Mouse (Mus musculus): Measurements from ENCODE around the gene Prx. TPM values are rescaled to one million over a fixed set of nuclear protein-coding genes. Genes with fewer than 3 reads are reported as not detected.

Gene Prx
- polyA plus RNA-seq, 1 experiment from 2014 or later, result 1.1 TPM

- Histone ChIP-seq H3K9ac (replicated peaks; ENCODE audit: low read depth, low read length) (no peak overlapping the region), H3K27ac (ENCODE audit: low read length) (no peak overlapping the region), H3K4me3 (replicated peaks; ENCODE audit: low read length) (peak overlapping the region; percentile 77; the same call in 1 of the 2 replicates), H3K36me3 (ENCODE audit: control insufficient read depth, insufficient read depth) (no peaks in the 10 kb centered on the region), H3K9me3 (ENCODE audit: control insufficient read depth, low read length) (no peaks in the 10 kb centered on the region), H3K4me1 (replicated peaks; ENCODE audit: control insufficient read depth, insufficient read depth, low read length) (peaks cover 18% of the 10 kb centered on the region), H3K27me3 (replicated peaks; ENCODE audit: control insufficient read depth, insufficient read depth, low read length) (no peaks in the 10 kb centered on the region), H3K4me2 (ENCODE audit: low read length) (peak overlapping the region; percentile 78)
- WGBS, result 53% methylated on average over 5 of the region's 5 CpGs
- ATAC-seq, result no peak
Measured at GRCm38 (mm10) chr7:27552070-27552469, 52.9 kb downstream of the Prx start.

- WGBS, result 0% methylated on average over 41 of the region's 41 CpGs
Measured at GRCm38 (mm10) chr7:27552931-27553513, 53.9 kb downstream of the Prx start, which contains the start of the genes Pld3 and 2310022A10Rik. Gene Pld3, minus strand, starts transcription at chr7:27553218. Gene 2310022A10Rik, plus strand, starts transcription at chr7:27553233.

GRCm38 (mm10) chr7:27560291-27560887, 61.3 kb downstream of the Prx start:
- peaks cover 20% of the 10 kb centered on the region for H3K36me3 ChIP-seq (ENCODE audit: control insufficient read depth, insufficient read depth)
- H3K4me3 ChIP-seq (replicated peaks; ENCODE audit: low read length), result no peak overlapping the region
- H3K27ac ChIP-seq (ENCODE audit: low read length), result no peak overlapping the region
- no peak for ATAC-seq
- 82% methylated on average over 8 of the region's 8 CpGs for WGBS
- H3K9me3 ChIP-seq (ENCODE audit: control insufficient read depth, low read length), result no peaks in the 10 kb centered on the region
- H3K4me1 ChIP-seq (replicated peaks; ENCODE audit: control insufficient read depth, insufficient read depth, low read length), result no peaks in the 10 kb centered on the region
- no peak overlapping the region for H3K9ac ChIP-seq (replicated peaks; ENCODE audit: low read depth, low read length)
- H3K27me3 ChIP-seq (replicated peaks; ENCODE audit: control insufficient read depth, insufficient read depth, low read length), result no peaks in the 10 kb centered on the region
- no peak overlapping the region for H3K4me2 ChIP-seq (ENCODE audit: low read length)

More at GRCm38 (mm10) chr7:27552931-27553513, 53.9 kb downstream of the Prx start, which contains the start of the genes Pld3 and 2310022A10Rik:
- Histone ChIP-seq H3K4me3 (replicated peaks; ENCODE audit: low read length) (peak within 1 kb of the TSS; percentile 77), H3K9me3 (ENCODE audit: control insufficient read depth, low read length) (no peaks in the 10 kb centered on the region), H3K27me3 (replicated peaks; ENCODE audit: control insufficient read depth, insufficient read depth, low read length) (no peaks in the 10 kb centered on the region), H3K36me3 (ENCODE audit: control insufficient read depth, insufficient read depth) (no peaks in the 10 kb centered on the region), H3K27ac (ENCODE audit: low read length) (peak within 1 kb of the TSS; percentile 46), H3K9ac (replicated peaks; ENCODE audit: low read depth, low read length) (peak within 1 kb of the TSS; percentile 76), H3K4me1 (replicated peaks; ENCODE audit: control insufficient read depth, insufficient read depth, low read length) (peaks cover 18% of the 10 kb centered on the region), H3K4me2 (ENCODE audit: low read length) (peak within 1 kb of the TSS; percentile 78)
- peak; percentile 100 for ATAC-seq

- ATAC-seq, result no peak
- no peak overlapping the region for H3K4me2 ChIP-seq (ENCODE audit: low read length)
- H3K27ac ChIP-seq (ENCODE audit: low read length), result no peak overlapping the region
- WGBS, result 77% methylated on average over 1 of the region's 1 CpGs
- no peak overlapping the region for H3K4me3 ChIP-seq (replicated peaks; ENCODE audit: low read length)
- no peaks in the 10 kb centered on the region for H3K4me1 ChIP-seq (replicated peaks; ENCODE audit: control insufficient read depth, insufficient read depth, low read length)
- H3K27me3 ChIP-seq (replicated peaks; ENCODE audit: control insufficient read depth, insufficient read depth, low read length), result no peaks in the 10 kb centered on the region
- H3K36me3 ChIP-seq (ENCODE audit: control insufficient read depth, insufficient read depth), result peaks cover 22% of the 10 kb centered on the region
- no peak overlapping the region for H3K9ac ChIP-seq (replicated peaks; ENCODE audit: low read depth, low read length)
- H3K9me3 ChIP-seq (ENCODE audit: control insufficient read depth, low read length), result no peaks in the 10 kb centered on the region
Measured at GRCm38 (mm10) chr7:27560978-27561377, 61.9 kb downstream of the Prx start.

Other genes starting within 250 kb of the Prx start
- gene Numbl, start 240.9 kb upstream of the Prx start, polyA plus RNA-seq (2015; fragmentation: Nextera tagmentation; extraction: Ambion mirVana), result 42.2 and 43.3 TPM in 2 replicates
- gene Ltbp4, start 161.6 kb upstream of the Prx start, polyA plus RNA-seq (2015; fragmentation: Nextera tagmentation; extraction: Ambion mirVana), result 13.3 and 18.2 TPM in 2 replicates
- gene Shkbp1, start 143.3 kb upstream of the Prx start, polyA plus RNA-seq (2015; fragmentation: Nextera tagmentation; extraction: Ambion mirVana), result 88.1 and 95.5 TPM in 2 replicates
- not detected in 2 replicates for gene Gm20479, start 141.9 kb upstream of the Prx start, polyA plus RNA-seq (2015; fragmentation: Nextera tagmentation; extraction: Ambion mirVana)
- 2.3 and 2.5 TPM in 2 replicates for gene Sptbn4, start 51.6 kb upstream of the Prx start, polyA plus RNA-seq (2015; fragmentation: Nextera tagmentation; extraction: Ambion mirVana)
- gene Blvrb, start 51.3 kb upstream of the Prx start, polyA plus RNA-seq (2015; fragmentation: Nextera tagmentation; extraction: Ambion mirVana), result 14.9 and 16.8 TPM in 2 replicates
- 11.6 and 14.8 TPM in 2 replicates for gene Sertad3, start 25.6 kb upstream of the Prx start, polyA plus RNA-seq (2015; fragmentation: Nextera tagmentation; extraction: Ambion mirVana)
- gene Sertad1, start 12.4 kb upstream of the Prx start, polyA plus RNA-seq (2015; fragmentation: Nextera tagmentation; extraction: Ambion mirVana), result 6.5 and 7.0 TPM in 2 replicates
- gene Hipk4, start 23.9 kb downstream of the Prx start, polyA plus RNA-seq (2015; fragmentation: Nextera tagmentation; extraction: Ambion mirVana), result 0.24 and 0.67 TPM in 2 replicates
- gene Pld3, start 53.9 kb downstream of the Prx start, polyA plus RNA-seq (2015; fragmentation: Nextera tagmentation; extraction: Ambion mirVana), result 109 and 139 TPM in 2 replicates
- 39.1 and 40.2 TPM in 2 replicates for gene 2310022A10Rik, start 53.9 kb downstream of the Prx start, polyA plus RNA-seq (2015; fragmentation: Nextera tagmentation; extraction: Ambion mirVana)
- 83.7 and 99.3 TPM in 2 replicates for gene Akt2, start 92.2 kb downstream of the Prx start, polyA plus RNA-seq (2015; fragmentation: Nextera tagmentation; extraction: Ambion mirVana)
- 56.2 and 65.7 TPM in 2 replicates for gene Ttc9b, start 154.6 kb downstream of the Prx start, polyA plus RNA-seq (2015; fragmentation: Nextera tagmentation; extraction: Ambion mirVana)
- 10.6 and 14.3 TPM in 2 replicates for gene Map3k10, start 175.3 kb downstream of the Prx start, polyA plus RNA-seq (2015; fragmentation: Nextera tagmentation; extraction: Ambion mirVana)
- 13.8 and 14.5 TPM in 2 replicates for gene Zfp607b, start 190.0 kb downstream of the Prx start, polyA plus RNA-seq (2015; fragmentation: Nextera tagmentation; extraction: Ambion mirVana)
- gene Zfp60, start 232.1 kb downstream of the Prx start, polyA plus RNA-seq (2015; fragmentation: Nextera tagmentation; extraction: Ambion mirVana), result 132 and 133 TPM in 2 replicates